Mouse (Mus musculus): ENCODE data around the gene Gstt4. TPM values are rescaled to one million over a fixed set of nuclear protein-coding genes. Genes with fewer than 3 reads are reported as not detected.
"Not testable (repeated sequence)": the region's sequence is repeated elsewhere in the genome, so short reads cannot be mapped to it uniquely, and the experiment has no call there.

Gene Gstt4
- polyA plus RNA-seq, 1 experiment from 2014 or later: not detected

DNA sequence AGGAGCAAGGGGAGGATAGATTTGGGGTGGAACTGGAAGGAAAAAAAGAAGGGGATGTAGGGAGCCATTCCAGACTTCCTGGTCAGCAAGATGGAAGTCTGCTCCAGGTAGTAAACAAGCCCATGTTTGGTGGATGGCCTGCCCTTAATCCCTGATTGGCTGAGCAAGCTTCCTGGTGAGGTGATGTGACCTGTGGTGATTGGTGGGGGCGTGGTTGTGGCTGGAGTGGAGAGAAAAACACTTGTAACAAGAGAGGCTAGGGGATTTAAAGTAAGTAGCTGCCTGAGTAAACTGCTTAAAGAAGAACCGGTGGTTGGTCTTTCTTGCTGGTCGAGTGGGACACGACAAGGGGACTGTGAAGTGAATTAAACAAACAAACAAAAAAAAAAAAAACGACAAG, 54.6 kb downstream of the Gstt4 start:
- ATAC-seq; H3K4me3 ChIP-seq (ENCODE audit: low read depth, low read length); H3K4me2 ChIP-seq (ENCODE audit: low read length); H3K9ac ChIP-seq (ENCODE audit: low read depth, low read length); H3K9me3 ChIP-seq (replicated peaks; ENCODE audit: control insufficient read depth, low read length, poor library complexity, severe bottlenecking); H3K36me3 ChIP-seq (ENCODE audit: control insufficient read depth, insufficient read depth, low read length); H3K27ac ChIP-seq (ENCODE audit: low read length); H3K27me3 ChIP-seq (ENCODE audit: control insufficient read depth, insufficient read depth, low read depth, low read length): not testable (repeated sequence)
- H3K4me1 ChIP-seq (ENCODE audit: control insufficient read depth, insufficient read depth, low read length): peaks cover 15% of the 10 kb centered on the region
- WGBS: 24% methylated on average over 5 of the region's 5 CpGs

DNA sequence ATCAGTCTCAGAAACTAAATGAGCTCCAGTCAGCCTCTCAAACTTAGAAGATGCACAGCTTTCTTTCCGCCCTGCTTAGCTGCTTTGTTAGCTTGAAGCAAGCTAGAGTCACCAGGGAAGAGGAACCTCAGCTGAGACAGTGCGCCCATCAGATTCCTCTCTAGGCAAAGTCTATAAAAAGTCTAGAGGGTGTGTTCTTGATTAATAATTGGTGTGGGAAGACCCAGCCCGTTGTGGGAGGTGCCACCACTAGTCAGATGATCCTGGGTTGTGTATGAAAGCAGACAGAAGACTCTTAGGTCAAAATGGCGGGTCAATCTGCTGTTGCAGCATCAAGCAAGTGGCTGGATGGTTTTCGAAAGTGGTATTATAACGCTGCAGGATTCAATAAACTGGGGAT, 55.5 kb downstream of the Gstt4 start:
- H3K9ac ChIP-seq (ENCODE audit: low read depth, low read length): no peak overlapping the region
- H3K4me3 ChIP-seq (ENCODE audit: low read depth, low read length): no peak overlapping the region
- H3K4me1 ChIP-seq (ENCODE audit: control insufficient read depth, insufficient read depth, low read length): peaks cover 16% of the 10 kb centered on the region
- no peak for ATAC-seq
- 87% methylated on average over 6 of the region's 6 CpGs for WGBS
- H3K9me3 ChIP-seq (replicated peaks; ENCODE audit: control insufficient read depth, low read length, poor library complexity, severe bottlenecking): no peaks in the 10 kb centered on the region
- H3K36me3 ChIP-seq (ENCODE audit: control insufficient read depth, insufficient read depth, low read length): no peaks in the 10 kb centered on the region
- no peak overlapping the region for H3K4me2 ChIP-seq (ENCODE audit: low read length)
- no peaks in the 10 kb centered on the region for H3K27me3 ChIP-seq (ENCODE audit: control insufficient read depth, insufficient read depth, low read depth, low read length)
- H3K27ac ChIP-seq (ENCODE audit: low read length): no peak overlapping the region

Other genes starting within 250 kb of the Gstt4 start
- 2.1 and 2.5 TPM in 2 replicates for gene Ggt5, start 233.2 kb downstream of the Gstt4 start, polyA plus RNA-seq (2015; fragmentation: Nextera tagmentation; extraction: Ambion mirVana)
- gene Susd2, start 178.5 kb downstream of the Gstt4 start, polyA plus RNA-seq (2015; fragmentation: Nextera tagmentation; extraction: Ambion mirVana): 3.1 and 4.9 TPM in 2 replicates
- gene Cabin1, start 58.2 kb downstream of the Gstt4 start, polyA plus RNA-seq (2015; fragmentation: Nextera tagmentation; extraction: Ambion mirVana): 32.7 and 36.1 TPM in 2 replicates
- 70.1 and 77.0 TPM in 2 replicates for gene Ddt, start 49.1 kb downstream of the Gstt4 start, polyA plus RNA-seq (2015; fragmentation: Nextera tagmentation; extraction: Ambion mirVana)
- not detected in 2 replicates for gene Gm20441, start 41.6 kb downstream of the Gstt4 start, polyA plus RNA-seq (2015; fragmentation: Nextera tagmentation; extraction: Ambion mirVana)
- gene Gstt3, start 41.1 kb downstream of the Gstt4 start, polyA plus RNA-seq (2015; fragmentation: Nextera tagmentation; extraction: Ambion mirVana): 0.53 and 1.4 TPM in 2 replicates
- gene Gstt1, start 24.0 kb downstream of the Gstt4 start, polyA plus RNA-seq (2015; fragmentation: Nextera tagmentation; extraction: Ambion mirVana): 18.7 and 20.3 TPM in 2 replicates
- 7.0 TPM in 2 replicates for gene Gstt2, start 14.9 kb upstream of the Gstt4 start, polyA plus RNA-seq (2015; fragmentation: Nextera tagmentation; extraction: Ambion mirVana)
- 1,399 and 1,460 TPM in 2 replicates for gene Mif, start 37.7 kb upstream of the Gstt4 start, polyA plus RNA-seq (2015; fragmentation: Nextera tagmentation; extraction: Ambion mirVana)
- 1.1 and 1.4 TPM in 2 replicates for gene Derl3, start 70.9 kb upstream of the Gstt4 start, polyA plus RNA-seq (2015; fragmentation: Nextera tagmentation; extraction: Ambion mirVana)
- 262 and 281 TPM in 2 replicates for gene Smarcb1, start 99.1 kb upstream of the Gstt4 start, polyA plus RNA-seq (2015; fragmentation: Nextera tagmentation; extraction: Ambion mirVana)
- gene Chchd10, start 110.6 kb upstream of the Gstt4 start, polyA plus RNA-seq (2015; fragmentation: Nextera tagmentation; extraction: Ambion mirVana): 72.1 and 93.2 TPM in 2 replicates
- gene Mmp11, start 114.0 kb upstream of the Gstt4 start, polyA plus RNA-seq (2015; fragmentation: Nextera tagmentation; extraction: Ambion mirVana): 13.3 and 14.6 TPM in 2 replicates
- 0.92 and 1.0 TPM in 2 replicates for gene Gm867, start 118.1 kb upstream of the Gstt4 start, polyA plus RNA-seq (2015; fragmentation: Nextera tagmentation; extraction: Ambion mirVana)
- gene Vpreb3, start 120.5 kb upstream of the Gstt4 start, polyA plus RNA-seq (2015; fragmentation: Nextera tagmentation; extraction: Ambion mirVana): 0.84 and 1.5 TPM in 2 replicates
- not detected in 2 replicates for gene Gm5134, start 132.0 kb upstream of the Gstt4 start, polyA plus RNA-seq (2015; fragmentation: Nextera tagmentation; extraction: Ambion mirVana)
- gene Zfp280b, start 210.1 kb upstream of the Gstt4 start, polyA plus RNA-seq (2015; fragmentation: Nextera tagmentation; extraction: Ambion mirVana): 11.9 and 14.2 TPM in 2 replicates